Mouse (Mus musculus) neural tube, embryonic 14.5 days (tissue): ENCODE results near the gene Scamp2. TPM values are rescaled to one million over a fixed set of nuclear protein-coding genes. Genes with fewer than 3 reads are reported as not detected.

Source experiments
- ATAC-seq: fragments of 200-750 bp; cut with Nextera tagmentation; 2 replicates; pipeline ENCODE4 v1.8.0; 2017; ENCODE audit warnings: low read depth, mild to moderate bottlenecking, moderate TSS enrichment, moderate library complexity
- H3K27ac ChIP-seq: fragments of 300-500 bp; sonication (generic); 2 replicates; pipeline ENCODE4 v1.5.1; 2014; ENCODE audit warnings: low read depth, mild to moderate bottlenecking, control low read depth, low read length, moderate library complexity, mixed read lengths
- H3K27me3 ChIP-seq: fragments of 300-500 bp; sonication (generic); 2 replicates; pipeline ENCODE4 v1.6.1; 2014; ENCODE audit warnings: low read length; ENCODE audit not compliant: control insufficient read depth, insufficient read depth
- H3K36me3 ChIP-seq: fragments of 300-500 bp; sonication (generic); 2 replicates; pipeline ENCODE4 v1.6.1; 2014; ENCODE audit warnings: low read length, mixed read lengths; ENCODE audit not compliant: control insufficient read depth, insufficient read depth
- H3K4me1 ChIP-seq: fragments of 300-500 bp; sonication (generic); 2 replicates; pipeline ENCODE4 v1.6.1; 2014; ENCODE audit warnings: low read length; ENCODE audit not compliant: control insufficient read depth, insufficient read depth
- H3K4me2 ChIP-seq: fragments of 300-500 bp; sonication (generic); 2 replicates; pipeline ENCODE4 v1.6.1; 2014; ENCODE audit warnings: mild to moderate bottlenecking, low read depth, low read length, control low read depth
- H3K4me3 ChIP-seq: fragments of 300-500 bp; sonication (generic); 2 replicates; pipeline ENCODE4 v1.5.1; 2014; ENCODE audit warnings: low read depth, low read length, control low read depth, mixed read lengths
- H3K9ac ChIP-seq: fragments of 300-500 bp; sonication (generic); replicated peaks from 2 replicates; pipeline ENCODE4 v1.6.1; 2014; ENCODE audit warnings: low read depth, mild to moderate bottlenecking, control low read depth, low read length, mixed read lengths
- H3K9me3 ChIP-seq: fragments of 300-500 bp; sonication (generic); 2 replicates; pipeline ENCODE4 v1.6.1; 2016; ENCODE audit warnings: low read length; ENCODE audit not compliant: control insufficient read depth
- WGBS: fragments of 180-500 bp; shearing (Covaris S2); extraction: QIAGEN DNeasy Blood & Tissue Kit; methylation state at CpG from one replicate; pipeline ENCODE4 v1.1.7; 2014; 5-methylcytosine and 5-hydroxymethylcytosine counted together
- polyA plus RNA-seq: library from polyadenylated mRNA; unstranded; fragments of >200 nt; fragmentation: Nextera tagmentation; extraction: Ambion mirVana; gene quantifications from 2 replicates; pipeline ENCODE4 v1.2.1, GENCODE M21; 2014

The Scamp2 gene
- polyA plus RNA-seq, 1 experiment from 2014 or later = 46.1 TPM

DNA sequence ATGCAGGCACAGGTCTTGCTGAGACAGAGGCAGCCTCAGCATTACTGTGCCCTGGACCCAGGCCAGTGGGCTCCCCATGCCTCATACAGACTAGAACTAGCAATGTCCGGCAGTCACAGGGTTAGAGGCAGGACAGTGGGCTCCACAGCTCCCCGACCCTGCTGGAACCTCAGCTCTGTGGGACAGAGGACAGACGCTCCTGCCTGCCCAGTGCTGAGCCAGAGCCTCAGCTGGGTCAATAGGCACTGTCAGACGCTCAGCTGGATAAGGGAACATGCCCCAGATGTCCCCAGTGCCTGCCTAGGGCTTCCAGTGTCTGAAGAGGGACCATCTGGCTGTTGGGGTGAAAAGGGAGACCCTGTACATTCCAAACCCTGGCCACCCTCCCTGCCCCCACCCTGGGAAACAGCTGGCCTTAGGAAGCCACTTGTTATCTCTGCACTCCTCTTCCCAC lies 37.2 kb downstream of the Scamp2 start:
- no peaks in the 10 kb centered on the region for H3K27me3 ChIP-seq
- ATAC-seq = 0 out of 2 replicates have a peak, but pooled peaks have one; percentile 29
- H3K27ac ChIP-seq = no peak overlapping the region
- H3K4me3 ChIP-seq = no peak overlapping the region
- no peaks in the 10 kb centered on the region for H3K4me1 ChIP-seq
- no peaks in the 10 kb centered on the region for H3K9me3 ChIP-seq
- no peak overlapping the region for H3K9ac ChIP-seq
- H3K4me2 ChIP-seq = no peak overlapping the region
- WGBS = 23% methylated on average over 4 of the region's 4 CpGs
- H3K36me3 ChIP-seq = peaks cover 11% of the 10 kb centered on the region

DNA sequence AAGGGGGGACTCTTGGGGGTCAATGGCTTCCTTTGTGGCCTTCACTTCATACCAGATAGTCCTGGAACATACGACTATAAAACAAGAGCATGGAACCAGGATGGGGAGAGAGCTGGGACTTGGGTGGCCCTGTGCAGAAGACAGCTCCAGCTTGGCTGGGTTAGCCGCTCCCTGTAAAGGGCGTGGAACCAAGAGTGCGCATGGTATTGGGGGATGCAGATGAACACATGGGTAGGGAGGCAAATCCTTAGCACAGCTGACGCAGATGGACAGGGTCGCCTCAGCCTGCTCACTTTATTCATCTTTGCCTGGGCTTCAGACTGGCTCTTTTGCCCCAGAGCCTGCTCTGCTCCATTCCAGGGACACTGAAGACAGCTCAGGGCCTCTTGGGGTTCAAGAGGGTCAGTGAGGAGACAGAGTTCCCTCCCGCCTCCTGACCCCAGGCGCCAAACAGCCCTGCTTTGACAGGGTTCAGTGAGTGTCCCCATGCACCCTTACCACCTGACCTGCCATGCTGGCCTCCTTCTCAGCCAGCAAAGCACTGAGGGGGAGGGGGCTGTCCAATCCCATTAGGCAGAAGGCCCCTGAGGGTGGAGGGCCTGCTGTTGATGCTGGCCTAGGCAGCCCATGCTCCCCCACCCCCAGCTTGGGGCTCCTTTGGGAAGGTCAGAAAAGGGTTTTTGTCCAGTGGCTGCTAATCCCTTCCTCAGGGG lies 38.3 kb downstream of the Scamp2 start:
- ATAC-seq = no peak
- whole genome bisulfite sequencing = 64% methylated on average over 8 of the region's 8 CpGs
- H3K4me3 ChIP-seq = no peak overlapping the region
- peaks cover 2% of the 10 kb centered on the region for H3K36me3 ChIP-seq
- no peaks in the 10 kb centered on the region for H3K27me3 ChIP-seq
- H3K27ac ChIP-seq = no peak overlapping the region
- H3K9ac ChIP-seq = no peak overlapping the region
- H3K9me3 ChIP-seq = no peaks in the 10 kb centered on the region
- no peak overlapping the region for H3K4me2 ChIP-seq
- no peaks in the 10 kb centered on the region for H3K4me1 ChIP-seq

DNA sequence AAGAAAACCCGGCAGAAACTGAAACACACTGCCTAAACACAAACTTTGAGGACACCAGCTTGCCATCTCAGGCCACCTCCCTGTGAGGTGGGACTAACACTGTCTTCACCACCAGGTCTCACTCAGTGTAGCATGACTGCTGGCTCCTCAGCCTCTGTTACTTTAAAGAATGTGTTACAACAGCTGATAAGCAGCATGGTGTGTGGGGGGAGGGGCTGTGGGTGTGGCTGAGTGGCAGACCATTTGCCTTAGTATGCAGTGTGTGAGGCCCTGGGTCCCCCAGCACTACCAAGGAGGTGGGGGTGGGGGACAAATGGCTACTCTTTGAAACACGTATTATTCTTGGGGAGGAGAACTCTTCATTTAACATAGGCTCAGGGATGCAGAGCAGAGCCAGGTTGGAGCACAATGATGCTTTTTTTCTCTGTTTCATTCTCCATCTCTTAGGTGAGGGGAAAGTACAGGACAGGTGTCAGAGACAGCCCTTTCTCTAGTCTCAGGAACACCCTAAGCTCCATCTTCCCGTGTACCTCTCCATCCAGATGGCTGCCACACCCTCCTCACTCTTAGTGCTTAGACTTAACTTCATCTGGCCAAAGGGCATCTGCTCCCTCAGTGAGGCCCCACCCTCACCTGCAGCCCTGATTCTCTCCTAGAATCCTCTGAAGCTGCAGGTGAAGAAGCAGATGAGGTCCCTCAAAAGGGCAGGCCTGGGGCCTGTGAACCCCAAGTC lies 40.0 kb downstream of the Scamp2 start:
- H3K4me2 ChIP-seq = no peak overlapping the region
- ATAC-seq = no peak
- H3K27me3 ChIP-seq = no peaks in the 10 kb centered on the region
- no peaks in the 10 kb centered on the region for H3K36me3 ChIP-seq
- H3K9me3 ChIP-seq = no peaks in the 10 kb centered on the region
- H3K4me3 ChIP-seq = no peak overlapping the region
- 7% methylated on average over 3 of the region's 3 CpGs for WGBS
- H3K27ac ChIP-seq = no peak overlapping the region
- no peaks in the 10 kb centered on the region for H3K4me1 ChIP-seq
- H3K9ac ChIP-seq = no peak overlapping the region

DNA sequence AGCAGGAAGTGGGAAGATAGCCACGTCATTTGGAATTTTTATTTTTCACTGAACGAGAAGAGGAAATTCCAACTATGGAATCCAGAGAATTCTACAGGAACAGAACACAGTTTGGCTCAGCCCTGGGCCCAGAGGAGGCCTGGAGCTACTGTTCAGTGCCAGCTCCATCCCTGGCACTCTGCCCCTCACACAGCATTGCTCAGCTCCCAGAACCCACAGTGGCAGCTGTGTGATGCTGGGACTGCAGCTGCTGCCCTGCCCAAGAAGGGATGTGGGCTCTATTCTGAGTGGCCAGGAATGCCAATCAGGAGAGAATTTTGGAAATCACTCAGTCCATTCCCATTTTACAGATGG lies 40.6 kb downstream of the Scamp2 start:
- no peaks in the 10 kb centered on the region for H3K36me3 ChIP-seq
- WGBS = 69% methylated on average over 2 of the region's 2 CpGs
- H3K4me3 ChIP-seq = no peak overlapping the region
- no peaks in the 10 kb centered on the region for H3K9me3 ChIP-seq
- no peak overlapping the region for H3K27ac ChIP-seq
- H3K4me2 ChIP-seq = no peak overlapping the region
- no peak overlapping the region for H3K9ac ChIP-seq
- 0 out of 2 replicates have a peak, but pooled peaks cover 4% of the 10 kb centered on the region for H3K4me1 ChIP-seq
- no peaks in the 10 kb centered on the region for H3K27me3 ChIP-seq
- peak; percentile 66; the same call in 1 of the 2 replicates for ATAC-seq

DNA sequence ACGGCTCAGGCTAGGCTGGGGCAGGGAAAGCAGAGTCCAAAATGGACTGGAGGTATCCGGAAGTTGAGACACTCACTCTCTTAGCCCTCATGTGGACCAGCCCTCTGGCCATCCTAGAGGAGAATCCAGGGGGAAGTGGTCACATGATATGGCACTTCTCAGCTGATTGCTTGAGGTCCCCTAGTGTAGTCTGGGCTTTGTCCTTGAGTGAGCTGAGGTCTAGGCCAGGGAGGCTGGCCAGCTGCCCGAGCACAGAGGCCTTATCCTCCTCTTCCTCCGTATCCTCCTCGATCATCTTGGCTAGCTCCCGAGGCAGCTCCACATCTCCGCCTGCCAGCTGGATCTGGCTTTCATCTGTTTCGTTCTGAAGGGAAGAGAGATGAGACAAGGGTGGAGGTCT lies 41.4 kb downstream of the Scamp2 start:
- no peaks in the 10 kb centered on the region for H3K36me3 ChIP-seq
- H3K9ac ChIP-seq = no peak overlapping the region
- H3K4me2 ChIP-seq = no peak overlapping the region
- no peaks in the 10 kb centered on the region for H3K9me3 ChIP-seq
- H3K4me1 ChIP-seq = 0 out of 2 replicates have a peak, but pooled peaks cover 7% of the 10 kb centered on the region
- ATAC-seq = no peak
- 67% methylated on average over 8 of the region's 8 CpGs for WGBS
- no peak overlapping the region for H3K27ac ChIP-seq
- H3K27me3 ChIP-seq = no peaks in the 10 kb centered on the region
- no peak overlapping the region for H3K4me3 ChIP-seq

DNA sequence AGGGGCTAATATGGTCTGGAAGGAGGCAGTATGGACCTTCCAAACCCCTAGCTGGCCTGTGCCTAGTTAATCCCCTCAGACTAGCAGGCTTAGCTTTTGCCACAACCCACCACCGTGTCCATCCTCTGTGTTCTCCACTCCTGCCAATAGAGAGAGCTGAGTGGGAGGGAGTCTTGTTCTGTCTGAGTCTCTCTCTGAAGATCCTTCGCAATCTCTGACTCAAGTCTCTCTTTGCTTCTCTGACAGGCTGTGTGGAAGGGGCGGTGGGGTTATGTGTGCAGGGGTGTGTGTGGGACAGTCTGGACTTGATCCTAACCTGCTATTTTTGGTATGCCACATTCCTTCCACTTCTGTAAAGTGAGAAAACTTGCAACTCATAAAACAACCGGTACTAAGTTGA lies 44.1 kb downstream of the Scamp2 start:
- Histone ChIP-seq H3K4me1 (0 out of 2 replicates have a peak, but pooled peaks cover 7% of the 10 kb centered on the region), H3K9me3 (no peaks in the 10 kb centered on the region), H3K4me2 (no peak overlapping the region), H3K9ac (no peak overlapping the region), H3K36me3 (no peaks in the 10 kb centered on the region), H3K27ac (no peak overlapping the region), H3K4me3 (no peak overlapping the region), H3K27me3 (no peaks in the 10 kb centered on the region)
- no peak for ATAC-seq
- 85% methylated on average over 4 of the region's 4 CpGs for WGBS

DNA sequence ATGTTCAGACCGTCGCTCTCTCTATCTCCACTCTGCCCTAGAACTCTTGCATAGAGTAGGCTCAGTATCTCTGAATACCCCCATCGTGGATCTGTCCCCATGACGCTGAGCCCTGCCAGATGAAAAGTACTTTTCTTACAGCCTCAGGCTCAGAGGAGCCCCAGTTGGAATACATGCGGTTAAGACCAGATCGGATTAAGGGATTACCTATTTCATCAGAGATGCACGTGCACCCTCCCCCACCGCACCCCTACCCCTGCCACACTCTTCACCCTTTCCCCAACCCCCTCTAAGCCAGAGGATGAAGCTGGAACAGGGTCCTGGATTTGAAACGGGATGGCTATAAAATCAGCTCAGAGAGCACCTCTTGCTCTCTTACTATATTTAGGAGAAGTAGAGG lies 44.8 kb downstream of the Scamp2 start:
- WGBS = 24% methylated on average over 9 of the region's 9 CpGs
- Histone ChIP-seq H3K27me3 (no peaks in the 10 kb centered on the region), H3K27ac (no peak overlapping the region), H3K9ac (no peak overlapping the region), H3K4me2 (no peak overlapping the region), H3K4me3 (no peak overlapping the region), H3K9me3 (no peaks in the 10 kb centered on the region), H3K4me1 (0 out of 2 replicates have a peak, but pooled peaks cover 7% of the 10 kb centered on the region), H3K36me3 (no peaks in the 10 kb centered on the region)
- ATAC-seq = no peak

DNA sequence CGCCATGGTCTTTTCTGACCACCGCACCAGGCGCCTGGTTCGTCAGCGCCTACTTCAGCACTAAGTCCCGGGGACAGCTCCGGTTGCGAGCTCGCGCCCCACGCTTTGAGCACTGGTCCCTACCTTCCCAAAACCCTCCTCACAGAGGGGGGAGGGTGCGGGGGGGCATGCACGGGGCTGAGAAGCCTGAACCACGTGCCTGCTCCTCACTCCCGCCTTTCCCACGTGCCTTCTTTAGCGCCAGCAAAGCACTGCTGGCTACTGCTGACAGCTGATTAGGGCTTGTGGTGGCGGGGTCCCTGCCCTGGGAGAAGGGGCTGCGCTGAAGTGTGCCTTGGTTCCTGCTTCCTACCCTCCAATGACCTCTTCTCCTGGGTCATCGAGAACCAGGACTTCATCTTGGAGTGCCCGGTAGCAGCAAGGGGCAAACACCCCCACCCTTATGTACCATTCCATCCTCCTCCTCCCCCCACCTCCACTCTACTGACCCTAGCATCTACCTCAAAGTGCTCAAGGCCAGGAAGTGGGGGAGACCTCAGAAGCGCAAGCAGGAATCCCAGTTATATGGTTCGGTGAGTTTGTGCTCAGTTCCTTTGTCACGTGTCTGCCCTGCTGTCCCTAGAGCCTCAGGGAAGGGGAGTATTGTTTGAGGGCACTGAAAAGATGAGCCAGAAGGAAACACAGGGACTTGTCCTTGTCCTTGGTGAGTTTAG lies 45.6 kb downstream of the Scamp2 start, which contains the start of gene Cplx3:
TSS of gene Cplx3 (minus strand) at position 143 of the 713 bp plus-strand sequence.
- 0 out of 2 replicates have a peak, but pooled peaks cover 7% of the 10 kb centered on the region for H3K4me1 ChIP-seq
- WGBS = 6% methylated on average over 24 of the region's 24 CpGs
- H3K27me3 ChIP-seq = no peaks in the 10 kb centered on the region
- H3K4me2 ChIP-seq = peak within 1 kb of the TSS; percentile 32; the same call in 1 of the 2 replicates
- H3K9ac ChIP-seq = peak within 1 kb of the TSS; percentile 32; the same call in 1 of the 2 replicates
- peak; percentile 46 for ATAC-seq
- no peaks in the 10 kb centered on the region for H3K9me3 ChIP-seq
- no peak within 1 kb of the TSS; the same call in 1 of the 2 replicates for H3K4me3 ChIP-seq
- H3K27ac ChIP-seq = no peak within 1 kb of the TSS
- no peaks in the 10 kb centered on the region for H3K36me3 ChIP-seq
